32 mouse cellular contexts compared by ENCODE assay signal in the genomic region with DNA sequence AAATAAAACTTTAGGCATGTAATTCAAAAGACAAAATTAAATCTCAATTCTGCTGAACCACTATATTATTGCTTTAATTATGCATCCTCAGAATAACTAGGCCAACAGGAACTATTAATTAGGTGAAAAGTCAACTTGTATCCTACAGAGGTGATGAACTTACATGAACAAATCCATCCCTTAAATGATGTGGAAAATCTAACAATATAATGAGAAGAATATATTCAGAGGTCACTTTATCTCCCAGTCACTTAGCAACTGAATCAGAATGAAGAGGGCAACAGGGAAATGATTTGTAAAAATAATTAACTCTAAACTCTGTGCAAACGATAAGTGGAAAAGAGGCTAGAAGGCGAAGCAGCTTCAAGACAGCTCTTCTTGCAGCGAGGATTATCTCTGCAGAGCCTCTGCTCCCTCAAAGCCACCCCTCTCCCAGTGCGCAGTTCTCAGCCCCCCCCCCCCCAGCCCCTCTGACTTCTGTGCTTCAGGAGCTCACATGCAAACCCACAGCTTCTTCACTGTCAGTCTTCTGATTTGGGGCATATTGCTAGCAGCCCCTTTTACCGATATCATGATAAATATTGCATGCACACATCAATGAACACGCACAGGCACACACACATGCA.
DNase-seq lines count a peak whose midpoint lies in the region; ATAC-seq and TF ChIP-seq lines count a peak whose summit lies in the region.
"Had no signal": no experiment of that assay in that cellular context is flagged by ENCODE, and none has a peak within 500 bp of the region (broad histone marks: within the 10 kb centered on the region; RNA-seq: fewer than 3 reads in every experiment).

No protein-coding gene starts in this region.

- H3K9me3 ChIP-seq in hindbrain, embryonic 13.5 days: no peaks in the 10 kb centered on the region
- no peaks in the 10 kb centered on the region for H3K9me3 ChIP-seq in hindbrain, embryonic 11.5 days (ENCODE audit: control insufficient read depth, low read length)
- no peaks in the 10 kb centered on the region for H3K9me3 ChIP-seq in hindbrain, embryonic 16.5 days (ENCODE audit: control insufficient read depth, low read length)
- H3K9me3 ChIP-seq in midbrain, postnatal 0 days (ENCODE audit: low read length): no peaks in the 10 kb centered on the region
- H3K9me3 ChIP-seq: embryonic facial prominence, embryonic 10.5 days; embryonic facial prominence, embryonic 15.5 days; heart, embryonic 12.5 days; kidney, embryonic 15.5 days; limb, embryonic 10.5 days; limb, embryonic 15.5 days; neural tube, embryonic 12.5 days; stomach, embryonic 15.5 days had no signal

- DNase-seq in hindbrain, embryonic 11.5 days (ENCODE audit: low spot score): no peak
- peak; percentile 65 for DNase-seq in brain, embryonic 14.5 days (ENCODE audit: low read depth)
- peak; percentile 22 for DNase-seq in midbrain, postnatal 0 days (ENCODE audit: low spot score)
- DNase-seq in gastrocnemius, postnatal 4 days (ENCODE audit: low spot score in 2 of 2): no peak
- no peak for DNase-seq in kidney, postnatal 10 days
- no peak for DNase-seq in thymus, postnatal 0 days (ENCODE audit: low spot score)
- DNase-seq: adrenal gland, postnatal 25 days; cerebellum, adult 18-20 months; cerebellum, postnatal 14 days; gastrocnemius, postnatal 25 days; heart, adult 2 months; heart, postnatal 4 days; kidney, adult 18-20 months; kidney, postnatal 36 days; layer of hippocampus, postnatal 36 days; lung, adult 2 months; lung, postnatal 10 days; right cerebral cortex, postnatal 25 days; thymus, postnatal 25 days had no signal

- no peak for ATAC-seq in hindbrain, embryonic 13.5 days (ENCODE audit: low FRiP score)
- ATAC-seq in hindbrain, embryonic 11.5 days (ENCODE audit: low FRiP score): no peak
- peak; percentile 48 for ATAC-seq in hindbrain, embryonic 16.5 days
- ATAC-seq in midbrain, postnatal 0 days (ENCODE audit: low FRiP score): peak; percentile 47; the same call in 1 of the 2 replicates
- ATAC-seq: forebrain, embryonic 14.5 days had no signal

- H3K9ac ChIP-seq in hindbrain, embryonic 13.5 days: no peak overlapping the region
- no peak overlapping the region for H3K9ac ChIP-seq in hindbrain, embryonic 11.5 days (ENCODE audit: low read depth, low read length)
- no peak overlapping the region for H3K9ac ChIP-seq in hindbrain, embryonic 16.5 days (ENCODE audit: low read depth, low read length)
- 0 out of 2 replicates have a peak overlapping the region, but pooled peaks have one; percentile 1 for H3K9ac ChIP-seq in midbrain, postnatal 0 days (replicated peaks; ENCODE audit: low read length, poor library complexity, severe bottlenecking)
- H3K9ac ChIP-seq: embryonic facial prominence, embryonic 15.5 days; heart, embryonic 12.5 days; kidney, embryonic 15.5 days; limb, embryonic 15.5 days; liver, embryonic 14.5 days; neural tube, embryonic 12.5 days; stomach, embryonic 15.5 days had no signal

- H3K36me3 ChIP-seq in hindbrain, embryonic 13.5 days: no peaks in the 10 kb centered on the region
- no peaks in the 10 kb centered on the region for H3K36me3 ChIP-seq in hindbrain, embryonic 11.5 days (ENCODE audit: control insufficient read depth, insufficient read depth, low read length)
- H3K36me3 ChIP-seq in hindbrain, embryonic 16.5 days (ENCODE audit: control insufficient read depth, insufficient read depth, low read length): no peaks in the 10 kb centered on the region
- H3K36me3 ChIP-seq in midbrain, postnatal 0 days (ENCODE audit: insufficient read depth, low read length): no peaks in the 10 kb centered on the region
- H3K36me3 ChIP-seq: embryonic facial prominence, embryonic 10.5 days; embryonic facial prominence, embryonic 15.5 days; heart, embryonic 12.5 days; kidney, embryonic 15.5 days; limb, embryonic 10.5 days; limb, embryonic 15.5 days; neural tube, embryonic 12.5 days; stomach, embryonic 15.5 days had no signal

- peak overlapping the region; percentile 60; the same call in 1 of the 2 replicates for H3K27ac ChIP-seq in hindbrain, embryonic 13.5 days
- H3K27ac ChIP-seq in hindbrain, embryonic 11.5 days (ENCODE audit: low read depth, low read length): no peak overlapping the region
- 0 out of 2 replicates have a peak overlapping the region, but pooled peaks have one; percentile 44 for H3K27ac ChIP-seq in hindbrain, embryonic 16.5 days (ENCODE audit: low read depth, low read length)
- H3K27ac ChIP-seq in midbrain, postnatal 0 days (ENCODE audit: low read depth, low read length): peak overlapping the region; percentile 57
- H3K27ac ChIP-seq: embryonic facial prominence, embryonic 10.5 days; embryonic facial prominence, embryonic 15.5 days; heart, adult 2 months; kidney, embryonic 15.5 days; limb, embryonic 10.5 days; limb, embryonic 15.5 days; liver, embryonic 14.5 days; macrophage; neural tube, embryonic 12.5 days; stomach, embryonic 15.5 days had no signal

- WGBS in hindbrain, embryonic 13.5 days: 47% methylated on average over 6 of the region's 6 CpGs
- WGBS in hindbrain, embryonic 11.5 days: 71% methylated on average over 6 of the region's 6 CpGs
- WGBS in hindbrain, embryonic 16.5 days: 43% methylated on average over 6 of the region's 6 CpGs
- WGBS in midbrain, postnatal 0 days: 11% methylated on average over 6 of the region's 6 CpGs

- peaks cover 11% of the 10 kb centered on the region for H3K4me1 ChIP-seq in hindbrain, embryonic 13.5 days (replicated peaks)
- H3K4me1 ChIP-seq in hindbrain, embryonic 11.5 days (replicated peaks; ENCODE audit: control insufficient read depth, insufficient read depth, low read length): no peaks in the 10 kb centered on the region; the same call in 1 of the 2 replicates
- H3K4me1 ChIP-seq in hindbrain, embryonic 16.5 days (ENCODE audit: control insufficient read depth, insufficient read depth, low read depth, low read length): no peaks in the 10 kb centered on the region
- H3K4me1 ChIP-seq in midbrain, postnatal 0 days (ENCODE audit: insufficient read depth, low read length): 0 out of 2 replicates have a peak, but pooled peaks cover 3% of the 10 kb centered on the region
- H3K4me1 ChIP-seq: embryonic facial prominence, embryonic 15.5 days; heart, embryonic 12.5 days; limb, embryonic 10.5 days; limb, embryonic 15.5 days; stomach, embryonic 15.5 days had no signal

- no peak overlapping the region for H3K4me3 ChIP-seq in hindbrain, embryonic 13.5 days
- H3K4me3 ChIP-seq in hindbrain, embryonic 11.5 days (ENCODE audit: low read depth, low read length): no peak overlapping the region
- no peak overlapping the region for H3K4me3 ChIP-seq in hindbrain, embryonic 16.5 days (ENCODE audit: low read length)
- no peak overlapping the region for H3K4me3 ChIP-seq in midbrain, postnatal 0 days (ENCODE audit: low read depth, low read length)
- H3K4me3 ChIP-seq: embryonic facial prominence, embryonic 10.5 days; embryonic facial prominence, embryonic 15.5 days; heart, adult 2 months; heart, embryonic 12.5 days; kidney, embryonic 15.5 days; limb, embryonic 10.5 days; limb, embryonic 15.5 days; neural tube, embryonic 12.5 days; stomach, embryonic 15.5 days had no signal

- TF ChIP-seq POLR2A in brain, embryonic 14.5 days (IDR thresholded peaks at IDR 0.05; ENCODE audit: borderline replicate concordance, extremely low read depth, insufficient read depth, insufficient read length, poor library complexity, severe bottlenecking): no peak

- no peak for TF ChIP-seq CTCF in brain, embryonic 14.5 days (IDR thresholded peaks at IDR 0.05; ENCODE audit: borderline replicate concordance, extremely low read depth, insufficient read depth, insufficient read length)
- TF ChIP-seq CTCF in midbrain, postnatal 0 days (IDR thresholded peaks at IDR 0.05): no peak

- H3K4me2 ChIP-seq in hindbrain, embryonic 13.5 days: peak overlapping the region; percentile 8; the same call in 1 of the 2 replicates
- H3K4me2 ChIP-seq in hindbrain, embryonic 11.5 days (replicated peaks; ENCODE audit: low read depth, low read length): no peak overlapping the region
- peak overlapping the region; percentile 25; the same call in 1 of the 2 replicates for H3K4me2 ChIP-seq in hindbrain, embryonic 16.5 days (ENCODE audit: low read length)
- peak overlapping the region; percentile 26; the same call in 1 of the 2 replicates for H3K4me2 ChIP-seq in midbrain, postnatal 0 days (ENCODE audit: low read depth, low read length, poor library complexity, severe bottlenecking)
- H3K4me2 ChIP-seq: embryonic facial prominence, embryonic 15.5 days; heart, embryonic 12.5 days; kidney, embryonic 15.5 days; limb, embryonic 15.5 days; neural tube, embryonic 12.5 days; stomach, embryonic 15.5 days had no signal

- H3K27me3 ChIP-seq in hindbrain, embryonic 13.5 days: no peaks in the 10 kb centered on the region
- H3K27me3 ChIP-seq in hindbrain, embryonic 11.5 days (ENCODE audit: control insufficient read depth, insufficient read depth, low read length): no peaks in the 10 kb centered on the region
- H3K27me3 ChIP-seq in hindbrain, embryonic 16.5 days (replicated peaks; ENCODE audit: control insufficient read depth, insufficient read depth, low read length): no peaks in the 10 kb centered on the region
- H3K27me3 ChIP-seq in midbrain, postnatal 0 days (ENCODE audit: insufficient read depth, low read length): no peaks in the 10 kb centered on the region
- H3K27me3 ChIP-seq: embryonic facial prominence, embryonic 15.5 days; heart, embryonic 12.5 days; kidney, embryonic 15.5 days; limb, embryonic 15.5 days; neural tube, embryonic 12.5 days; stomach, embryonic 15.5 days had no signal

Comparison
In these comparisons a context has a peak if more than half of its experiments do, and no peak if none do; other contexts are left out.
1. ATAC-seq: peak in hindbrain, embryonic 16.5 days (single experiment) and midbrain, postnatal 0 days (single experiment); none in hindbrain, embryonic 13.5 days (single experiment) and hindbrain, embryonic 11.5 days (single experiment).
2. DNase-seq: peak in brain, embryonic 14.5 days (single experiment) and midbrain, postnatal 0 days (single experiment); none in hindbrain, embryonic 11.5 days (single experiment), gastrocnemius, postnatal 4 days (0 of 2), kidney, postnatal 10 days (single experiment) and thymus, postnatal 0 days (single experiment).